Mouse (Mus musculus): ENCODE measurements around the gene Rarb. TPM values are rescaled to one million over a fixed set of nuclear protein-coding genes. Genes with fewer than 3 reads are reported as not detected.
"Not testable (repeated sequence)": the region's sequence is repeated elsewhere in the genome, so short reads cannot be mapped to it uniquely, and the experiment has no call there.

Rarb gene
- total and polyA plus RNA-seq, 3 experiments: 0.11 TPM; not detected in 2

DNA sequence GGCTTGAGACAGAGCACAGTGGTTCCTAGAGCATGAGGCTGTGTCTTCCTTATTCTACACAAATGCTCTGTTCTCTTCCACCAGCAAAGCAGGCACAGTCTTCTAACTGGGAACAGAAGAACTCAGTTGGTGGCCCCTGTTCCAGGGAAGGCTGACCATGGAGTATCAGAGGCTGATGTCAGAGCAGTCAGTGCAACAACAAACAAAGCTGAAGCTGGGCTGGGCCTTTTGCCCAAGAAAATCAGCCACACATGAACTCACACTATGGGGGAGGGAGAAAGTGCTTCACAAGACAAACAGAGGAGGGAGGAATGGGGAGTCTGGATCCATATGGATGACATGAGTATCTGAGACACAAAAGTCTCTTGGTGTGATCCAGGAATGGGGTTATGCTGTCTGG lies 56.2 kb downstream of the Rarb start:
- no peak overlapping the region for H3K4me3 ChIP-seq (ENCODE audit: low read depth, low read length)
- H3K36me3 ChIP-seq (replicated peaks): no peaks in the 10 kb centered on the region
- H3K4me1 ChIP-seq (ENCODE audit: insufficient read depth, low read depth, low read length): no peaks in the 10 kb centered on the region
- no peak for TF ChIP-seq CTCF (IDR thresholded peaks at IDR 0.05; ENCODE audit: low read depth, low read length)
- TF ChIP-seq TAL1 (conservative IDR thresholded peaks at IDR 0.05; ENCODE audit: low read depth, low read length): no peak
- no peak for TF ChIP-seq GATA1 (IDR thresholded peaks at IDR 0.05; ENCODE audit: borderline replicate concordance, low read length)
- no peak for TF ChIP-seq POLR2AphosphoS5 (IDR thresholded peaks at IDR 0.05; ENCODE audit: insufficient replicate concordance, low read depth, low read length)
- TF ChIP-seq GATA2 (IDR thresholded peaks at IDR 0.05; ENCODE audit: borderline replicate concordance, low read depth, low read length): no peak
- H3K9me3 ChIP-seq (replicated peaks): no peaks in the 10 kb centered on the region
- no peaks in the 10 kb centered on the region for H3K27me3 ChIP-seq (ENCODE audit: insufficient read depth, low read length)
- ATAC-seq (ENCODE audit: extremely low read depth, insufficient number of reproducible peaks, low FRiP score, poor library complexity, severe bottlenecking) (no peak), DNase-seq (ENCODE audit: low spot score) (no peak)

DNA sequence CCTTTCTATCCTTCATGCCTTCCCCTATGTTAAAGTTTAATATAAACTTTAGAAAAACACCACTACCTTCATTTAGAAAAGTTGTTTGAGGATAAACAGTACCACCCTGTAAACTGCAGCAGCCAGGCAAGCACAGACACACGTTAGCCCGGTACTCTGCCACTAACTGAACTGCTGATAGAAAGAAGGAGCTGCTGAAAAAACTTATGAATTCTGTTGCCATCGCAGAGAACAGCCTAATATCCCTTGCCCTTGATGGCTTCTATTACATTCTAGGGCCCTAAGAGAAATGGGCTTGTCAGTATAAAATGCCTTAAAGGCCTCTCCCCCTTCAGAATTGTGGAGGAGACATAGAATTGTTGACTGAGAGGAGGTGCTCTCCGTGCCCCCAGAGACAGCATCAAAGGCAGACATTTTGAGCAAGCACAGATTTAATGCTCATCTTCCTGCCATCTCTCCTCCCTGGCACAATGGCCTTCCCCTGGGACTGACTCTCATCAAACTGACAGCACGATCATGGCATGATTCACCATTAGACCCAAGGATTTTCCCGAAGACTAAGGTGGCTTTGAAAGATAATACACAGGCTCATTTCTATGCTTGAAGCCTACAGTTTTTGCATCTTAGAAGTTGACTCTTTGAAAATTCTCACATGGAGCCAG lies 60.1 kb downstream of the Rarb start:
- ATAC-seq (ENCODE audit: extremely low read depth, insufficient number of reproducible peaks, low FRiP score, poor library complexity, severe bottlenecking) (no peak), DNase-seq (ENCODE audit: low spot score) (no peak)
- TF ChIP-seq GATA1 (IDR thresholded peaks at IDR 0.05; ENCODE audit: borderline replicate concordance, low read length) (no peak), TAL1 (conservative IDR thresholded peaks at IDR 0.05; ENCODE audit: low read depth, low read length) (no peak), POLR2AphosphoS5 (IDR thresholded peaks at IDR 0.05; ENCODE audit: insufficient replicate concordance, low read depth, low read length) (no peak), GATA2 (IDR thresholded peaks at IDR 0.05; ENCODE audit: borderline replicate concordance, low read depth, low read length) (no peak), CTCF (IDR thresholded peaks at IDR 0.05; ENCODE audit: low read depth, low read length) (no peak)
- no peaks in the 10 kb centered on the region for H3K9me3 ChIP-seq (replicated peaks)
- no peaks in the 10 kb centered on the region for H3K36me3 ChIP-seq (replicated peaks)
- H3K4me1 ChIP-seq (ENCODE audit: insufficient read depth, low read depth, low read length): no peaks in the 10 kb centered on the region
- H3K27me3 ChIP-seq (ENCODE audit: insufficient read depth, low read length): no peaks in the 10 kb centered on the region
- no peak overlapping the region for H3K4me3 ChIP-seq (ENCODE audit: low read depth, low read length)

DNA sequence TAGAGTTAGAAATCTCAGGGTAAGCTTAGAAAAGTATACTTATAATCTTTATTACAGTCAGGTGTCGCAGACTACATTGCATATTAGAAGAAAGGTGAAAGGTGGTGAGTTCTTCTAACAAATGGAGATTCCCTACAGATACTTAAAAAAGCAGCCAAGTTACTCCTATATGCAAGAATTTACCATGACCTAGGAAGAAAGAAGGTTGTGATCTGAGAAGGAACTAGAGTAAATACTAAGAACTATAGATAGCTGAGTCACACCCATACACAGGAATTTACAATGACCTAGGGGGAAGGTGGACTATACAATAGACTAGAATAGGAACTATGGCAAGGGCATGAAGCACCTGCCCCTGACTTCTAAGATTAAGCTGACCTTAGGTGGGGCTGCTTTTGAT lies 63.4 kb downstream of the Rarb start:
- not testable (repeated sequence) for DNase-seq (ENCODE audit: low spot score); H3K4me1 ChIP-seq (ENCODE audit: insufficient read depth, low read depth, low read length); H3K36me3 ChIP-seq (replicated peaks); H3K4me3 ChIP-seq (ENCODE audit: low read depth, low read length); ATAC-seq (ENCODE audit: extremely low read depth, insufficient number of reproducible peaks, low FRiP score, poor library complexity, severe bottlenecking); H3K27me3 ChIP-seq (ENCODE audit: insufficient read depth, low read length); H3K9me3 ChIP-seq (replicated peaks)

DNA sequence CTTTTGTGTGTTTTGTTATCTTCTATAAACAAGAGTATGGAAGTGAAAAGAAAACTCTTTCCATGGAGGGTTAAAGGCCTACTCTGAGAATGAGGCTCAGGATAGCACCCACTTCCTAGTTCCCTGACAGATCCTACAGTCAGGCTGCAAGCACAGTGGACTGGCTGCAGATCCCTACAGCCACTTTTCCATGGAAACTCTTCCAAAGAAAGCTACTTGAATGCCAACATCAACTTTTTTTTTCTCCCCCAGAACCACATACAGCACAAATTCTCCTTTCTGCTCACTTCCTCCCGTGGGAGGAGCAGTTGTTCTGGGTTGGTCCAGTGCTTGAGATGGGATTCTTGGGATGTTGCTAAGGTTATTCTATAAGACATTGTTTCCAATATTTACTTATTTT lies 66.3 kb downstream of the Rarb start:
- DNase-seq (ENCODE audit: low spot score) (no peak), ATAC-seq (ENCODE audit: extremely low read depth, insufficient number of reproducible peaks, low FRiP score, poor library complexity, severe bottlenecking) (no peak)
- Histone ChIP-seq H3K9me3 (replicated peaks) (no peaks in the 10 kb centered on the region), H3K27me3 (ENCODE audit: insufficient read depth, low read length) (no peaks in the 10 kb centered on the region), H3K36me3 (replicated peaks) (no peaks in the 10 kb centered on the region), H3K4me1 (ENCODE audit: insufficient read depth, low read depth, low read length) (no peaks in the 10 kb centered on the region), H3K4me3 (ENCODE audit: low read depth, low read length) (no peak overlapping the region)
- TF ChIP-seq GATA1 (IDR thresholded peaks at IDR 0.05; ENCODE audit: borderline replicate concordance, low read length) (no peak), TAL1 (conservative IDR thresholded peaks at IDR 0.05; ENCODE audit: low read depth, low read length) (no peak), GATA2 (IDR thresholded peaks at IDR 0.05; ENCODE audit: borderline replicate concordance, low read depth, low read length) (no peak)

DNA sequence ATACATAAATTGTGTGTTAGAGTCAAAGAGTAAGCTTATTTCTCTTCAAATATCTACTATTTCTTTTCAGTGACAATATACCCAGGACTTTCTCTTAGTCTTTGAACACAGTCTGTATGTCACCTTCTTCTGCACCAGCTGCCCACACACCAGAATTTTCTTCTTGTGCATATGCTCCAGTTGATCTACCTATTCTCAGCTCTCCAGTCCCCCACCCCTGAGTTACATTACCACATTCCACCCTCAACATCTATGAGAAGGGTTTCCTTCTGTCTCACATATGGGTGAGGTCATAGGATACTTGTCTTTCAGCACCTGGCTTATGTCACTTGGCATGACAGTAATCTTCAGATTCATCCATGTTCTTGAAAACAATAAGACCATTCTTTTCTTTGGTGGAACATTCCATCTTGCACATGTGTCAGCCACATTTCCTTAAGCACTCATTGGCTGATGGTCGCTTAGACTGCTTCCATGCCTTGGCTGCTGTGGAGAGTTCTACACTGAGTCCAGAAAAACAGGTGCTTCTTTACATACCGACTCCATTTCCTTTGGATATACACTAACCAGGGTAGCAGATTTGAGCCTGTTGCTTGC lies 71.9 kb downstream of the Rarb start:
- no peaks in the 10 kb centered on the region for H3K9me3 ChIP-seq (replicated peaks)
- ATAC-seq (ENCODE audit: extremely low read depth, insufficient number of reproducible peaks, low FRiP score, poor library complexity, severe bottlenecking) (no peak), DNase-seq (ENCODE audit: low spot score) (no peak)
- no peaks in the 10 kb centered on the region for H3K27me3 ChIP-seq (ENCODE audit: insufficient read depth, low read length)
- H3K36me3 ChIP-seq (replicated peaks): no peaks in the 10 kb centered on the region
- TF ChIP-seq POLR2AphosphoS5 (IDR thresholded peaks at IDR 0.05; ENCODE audit: insufficient replicate concordance, low read depth, low read length): no peak
- no peaks in the 10 kb centered on the region for H3K4me1 ChIP-seq (ENCODE audit: insufficient read depth, low read depth, low read length)
- no peak overlapping the region for H3K4me3 ChIP-seq (ENCODE audit: low read depth, low read length)

DNA sequence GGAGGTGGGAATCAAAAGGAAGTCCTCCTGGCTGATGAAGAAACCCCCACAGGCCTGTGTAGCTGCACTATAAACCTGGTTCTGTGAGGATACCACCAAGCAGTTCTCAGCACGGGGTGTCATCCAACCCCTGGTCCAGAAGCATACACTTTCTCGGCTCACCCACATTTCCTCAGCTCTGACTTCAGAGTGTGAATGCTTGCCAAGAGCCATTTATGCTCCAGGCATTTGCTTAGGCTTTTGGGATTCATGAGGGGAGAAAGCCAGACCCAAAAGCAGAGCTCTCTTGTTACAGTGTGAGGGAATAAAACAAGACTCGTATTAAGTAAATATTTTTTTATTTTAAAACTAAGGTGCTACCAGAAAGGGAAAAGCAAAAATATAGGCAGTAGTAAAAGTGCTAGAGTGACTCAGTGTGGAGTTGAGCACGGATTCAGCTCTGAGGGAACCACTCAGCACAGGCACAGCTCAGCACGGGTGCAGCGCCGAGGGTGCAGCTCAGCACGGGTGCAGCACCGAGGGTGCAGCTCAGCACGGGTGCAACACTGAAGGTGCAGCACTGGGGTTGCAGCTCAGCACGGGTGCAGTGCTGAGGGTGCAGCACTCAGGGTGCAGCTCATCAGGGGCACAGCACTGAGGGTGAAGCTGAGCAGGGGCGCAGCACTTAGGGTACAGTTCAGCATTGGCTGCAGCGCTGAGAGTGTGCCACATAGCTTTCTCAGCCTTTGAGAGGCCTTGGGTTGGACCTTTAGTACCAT lies 77.8 kb downstream of the Rarb start:
- H3K9me3 ChIP-seq (replicated peaks): no peaks in the 10 kb centered on the region
- H3K4me3 ChIP-seq (ENCODE audit: low read depth, low read length): no peak overlapping the region
- no peaks in the 10 kb centered on the region for H3K27me3 ChIP-seq (ENCODE audit: insufficient read depth, low read length)
- DNase-seq (ENCODE audit: low spot score): no peak
- ATAC-seq (ENCODE audit: extremely low read depth, insufficient number of reproducible peaks, low FRiP score, poor library complexity, severe bottlenecking): no peak
- no peaks in the 10 kb centered on the region for H3K36me3 ChIP-seq (replicated peaks)
- TF ChIP-seq TAL1 (conservative IDR thresholded peaks at IDR 0.05; ENCODE audit: low read depth, low read length): no peak
- no peak for TF ChIP-seq POLR2AphosphoS5 (IDR thresholded peaks at IDR 0.05; ENCODE audit: insufficient replicate concordance, low read depth, low read length)
- no peak for TF ChIP-seq GATA2 (IDR thresholded peaks at IDR 0.05; ENCODE audit: borderline replicate concordance, low read depth, low read length)
- TF ChIP-seq GATA1 (IDR thresholded peaks at IDR 0.05; ENCODE audit: borderline replicate concordance, low read length): no peak
- no peak for TF ChIP-seq CTCF (IDR thresholded peaks at IDR 0.05; ENCODE audit: low read depth, low read length)
- H3K4me1 ChIP-seq (ENCODE audit: insufficient read depth, low read depth, low read length): no peaks in the 10 kb centered on the region
